Mouse (Mus musculus) erythroblast, embryonic 14.5 days (primary cell): Measurements from ENCODE around the gene BC004004.

Experiments used
- GATA1 ChIP-seq: IDR thresholded peaks from 2 replicates; pipeline ENCODE4 v1.6.1; 2012; ENCODE audit warnings: low read length, inconsistent platforms, mixed read lengths
- TAL1 ChIP-seq: IDR thresholded peaks from 3 replicates; pipeline ENCODE4 v1.6.1; 2012; ENCODE audit warnings: low read length, inconsistent platforms, mixed read lengths

DNA sequence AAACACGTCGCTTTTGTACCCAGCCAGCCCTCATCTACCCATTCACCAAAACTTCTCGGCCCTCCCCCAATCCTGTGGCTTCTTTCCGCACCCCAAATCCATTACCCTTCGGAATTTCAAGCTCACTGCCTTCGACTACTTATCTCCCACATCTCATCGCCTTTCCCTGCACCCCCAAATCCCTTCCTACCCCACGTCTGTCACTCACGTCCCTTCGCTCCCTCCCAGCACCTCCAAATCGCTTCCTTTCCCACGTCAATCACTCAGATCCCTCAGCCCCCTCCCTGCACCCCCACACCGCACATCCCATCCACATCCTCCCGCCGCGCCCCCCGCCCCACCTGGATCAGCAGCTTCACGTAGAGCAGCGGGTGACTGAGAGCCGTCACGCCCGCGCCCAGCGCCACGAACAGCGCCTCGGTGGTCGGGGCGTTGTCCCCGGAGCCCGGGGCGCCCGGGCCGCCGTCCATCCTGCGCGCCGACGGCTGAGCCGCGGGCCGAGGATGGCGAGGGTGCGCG, 78.6 kb downstream of the BC004004 start:
- TF ChIP-seq GATA1 (peak; percentile 77), TAL1 (no peak)
